ENCODE assay signal across 8 mouse cellular contexts in genomic region chr17:29360761-29361221, GRCm38 (mm10). TPM values are rescaled to one million over a fixed set of nuclear protein-coding genes. Genes with fewer than 3 reads are reported as not detected.
DNase-seq lines count a peak whose midpoint lies in the region; ATAC-seq and TF ChIP-seq lines count a peak whose summit lies in the region.

Gene Fgd2 (plus strand): TSS chr17:29360914.

- H3K27ac ChIP-seq in lung, postnatal 0 days (ENCODE audit: low read length), result no peak within 1 kb of the TSS

- no peak for TF ChIP-seq EP300 in lung, postnatal 0 days (IDR thresholded peaks at IDR 0.05)

- no peak within 1 kb of the TSS for H3K9ac ChIP-seq in lung, postnatal 0 days (replicated peaks; ENCODE audit: low read depth)

- ATAC-seq in G1E (ENCODE audit: extremely low read depth, insufficient number of reproducible peaks, low FRiP score, poor library complexity, severe bottlenecking), result peak; percentile 73
- peak; percentile 82 for ATAC-seq in hematopoietic stem cell, adult 5-6 weeks (replicated peaks in 1 of 2; ENCODE audit: insufficient read depth in 1 of 2, low FRiP score in 2 of 2, low TSS enrichment in 1 of 2, low read depth in 1 of 2, poor library complexity in 2 of 2, severe bottlenecking in 2 of 2)
- no peak for ATAC-seq in lung, postnatal 0 days
- no peak for ATAC-seq in erythroid progenitor cell, adult 5-6 weeks (replicated peaks; ENCODE audit: low FRiP score, poor library complexity, severe bottlenecking)

- no peak for TF ChIP-seq CTCF in G1E (IDR thresholded peaks at IDR 0.05; ENCODE audit: low read depth, low read length)
- TF ChIP-seq CTCF in lung, postnatal 0 days (IDR thresholded peaks at IDR 0.05), result peak; percentile 43

- peak within 1 kb of the TSS; percentile 57; the same call in 1 of the 2 replicates for H3K4me3 ChIP-seq in G1E (ENCODE audit: low read depth, low read length)
- H3K4me3 ChIP-seq in lung, postnatal 0 days (ENCODE audit: low read depth, low read length), result no peak within 1 kb of the TSS

- intact Hi-C loops in heart, postnatal 36 days (cut with DNase I), result no loop called here
- intact Hi-C loops in left cerebral cortex, postnatal 25 days (cut with DNase I), result no loop called here

- H3K4me2 ChIP-seq in lung, postnatal 0 days (replicated peaks; ENCODE audit: low read depth, low read length), result peak within 1 kb of the TSS; percentile 14; the same call in 1 of the 2 replicates

- no peaks in the 10 kb centered on the region for H3K36me3 ChIP-seq in G1E (replicated peaks)
- H3K36me3 ChIP-seq in lung, postnatal 0 days (ENCODE audit: insufficient read depth, low read length), result no peaks in the 10 kb centered on the region

- no peaks in the 10 kb centered on the region for H3K9me3 ChIP-seq in G1E (replicated peaks)
- H3K9me3 ChIP-seq in lung, postnatal 0 days (ENCODE audit: low read length), result no peaks in the 10 kb centered on the region

- peak; percentile 22 to 43 for DNase-seq in heart, adult 9 months (ENCODE audit: low spot score in 2 of 2)
- no peak for DNase-seq in heart, postnatal 36 days
- peak; percentile 65 for DNase-seq in G1E (ENCODE audit: low spot score)
- peak; percentile 80 for DNase-seq in lung, postnatal 0 days (ENCODE audit: low spot score)
- no peak for DNase-seq in left cerebral cortex, postnatal 25 days (ENCODE audit: low spot score in 2 of 2)
- DNase-seq in adrenal gland, adult 18-20 months (ENCODE audit: low spot score in 2 of 2), result no peak

- WGBS in lung, postnatal 0 days, result 21% methylated on average over 5 of the region's 5 CpGs

- peaks cover 52% of the 10 kb centered on the region for H3K4me1 ChIP-seq in G1E (ENCODE audit: insufficient read depth, low read depth, low read length)
- peaks cover 10% of the 10 kb centered on the region; the same call in 1 of the 2 replicates for H3K4me1 ChIP-seq in lung, postnatal 0 days (ENCODE audit: insufficient read depth, low read depth, low read length)

- H3K27me3 ChIP-seq in G1E (ENCODE audit: insufficient read depth, low read length), result peaks cover 52% of the 10 kb centered on the region
- H3K27me3 ChIP-seq in lung, postnatal 0 days (replicated peaks; ENCODE audit: insufficient read depth, low read length), result no peaks in the 10 kb centered on the region

RNA-seq across cellular contexts. Expression of gene Fgd2, which starts in this region (rescaled TPM):
- 1 to 10 TPM; 3.5 to 4.5 TPM for total RNA-seq in heart, postnatal 36 days (2021)
- total RNA-seq in G1E (2014; fragmentation: Nextera tagmentation) (not detected in 2 replicates), G1E (2017) (0.41 and 0.60 TPM in 2 replicates)
- 0.08 and 0.22 TPM in 2 replicates for polyA plus RNA-seq in G1E (2012)
- 36.9 and 54.2 TPM in 2 replicates for total RNA-seq in hematopoietic stem cell, adult 5-6 weeks (2017)
- 11.9 and 14.2 TPM in 2 replicates for polyA plus RNA-seq in lung, postnatal 0 days (2015; fragmentation: Nextera tagmentation; extraction: Ambion mirVana)
- total RNA-seq in erythroid progenitor cell, adult 5-6 weeks (2015; ENCODE audit: low replicate concordance), result 4.0 and 6.3 TPM in 2 replicates
- 0.98 and 5.0 TPM in 2 replicates for total RNA-seq in erythroid progenitor cell, adult 5-6 weeks (2017; ENCODE audit: low replicate concordance)
- total RNA-seq in left cerebral cortex, postnatal 25 days (2021), result 1 to 10 TPM; 5.2 to 6.8 TPM
- 1 to 10 TPM; 3.7 to 9.5 TPM for total RNA-seq in adrenal gland, adult 18-20 months (2021)

Comparison
In these comparisons a context has a peak if more than half of its experiments do, and no peak if none do; other contexts are left out.
1. RNA of gene Fgd2 (polyA plus RNA-seq): 11.9 to 14.2 TPM in lung, postnatal 0 days; 0.08 to 0.22 TPM in G1E; every median in the first group is over 10 times any median in the second.
2. DNase-seq: peak in heart, adult 9 months (2 of 2) and lung, postnatal 0 days (single experiment); none in heart, postnatal 36 days (0 of 2), left cerebral cortex, postnatal 25 days (0 of 2) and adrenal gland, adult 18-20 months (0 of 2).
3. Peak in DNase-seq, ATAC-seq and H3K4me3 ChIP-seq in G1E; RNA of the gene not detected or under 1 TPM.
4. ATAC-seq: peak in hematopoietic stem cell, adult 5-6 weeks (2 of 2); none in lung, postnatal 0 days (single experiment) and erythroid progenitor cell, adult 5-6 weeks (single experiment).